Mouse (Mus musculus): Measurements from ENCODE around the gene Srarp.
A peak's percentile ranks its signal among the peaks of the same experiment; 100 is the strongest.

Srarp gene

GRCm38 (mm10) chr4:141387093-141387784 lies 48.7 kb downstream of the Srarp start:
- peak; percentile 88 for DNase-seq

- DNase-seq, result no peak
These were observed 49.8 kb downstream of the Srarp start for GRCm38 (mm10) chr4:141386150-141386549.

- DNase-seq, result peak; percentile 60
These were observed 50.6 kb downstream of the Srarp start for GRCm38 (mm10) chr4:141385275-141385674.
